Mouse (Mus musculus): ENCODE data around the gene Ak5. TPM values are rescaled to one million over a fixed set of nuclear protein-coding genes. Genes with fewer than 3 reads are reported as not detected.

The Ak5 gene
- polyA plus RNA-seq, 1 experiment = not detected

GRCm38 (mm10) chr3:152555216-152555615, 112.9 kb downstream of the Ak5 start:
- no peak for TF ChIP-seq GATA1 (IDR thresholded peaks at IDR 0.05; ENCODE audit: low read length)

DNA sequence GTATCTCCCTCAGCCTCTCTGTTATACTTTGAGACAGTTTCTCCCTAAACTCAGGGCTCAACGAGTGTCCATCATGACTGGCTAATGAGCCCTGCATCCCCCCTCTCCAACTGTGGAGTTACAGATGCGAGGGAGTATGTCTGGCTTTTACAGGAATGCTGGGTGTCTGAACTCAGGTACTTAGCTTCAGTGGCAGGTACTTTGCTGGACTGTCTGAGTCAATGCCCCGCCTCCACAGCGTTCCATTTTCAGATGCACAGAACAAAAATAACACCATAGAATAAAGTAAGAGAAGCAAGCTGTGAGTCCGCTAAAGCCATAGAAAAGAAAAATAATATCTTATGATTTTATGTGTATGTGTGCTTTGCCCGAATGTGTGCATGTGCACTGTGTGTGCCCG, 113.8 kb downstream of the Ak5 start:
- no peak for TF ChIP-seq GATA1 (IDR thresholded peaks at IDR 0.05; ENCODE audit: low read length)

GRCm38 (mm10) chr3:152552641-152553040, 115.5 kb downstream of the Ak5 start:
- TF ChIP-seq GATA1 (IDR thresholded peaks at IDR 0.05; ENCODE audit: low read length) = no peak

DNA sequence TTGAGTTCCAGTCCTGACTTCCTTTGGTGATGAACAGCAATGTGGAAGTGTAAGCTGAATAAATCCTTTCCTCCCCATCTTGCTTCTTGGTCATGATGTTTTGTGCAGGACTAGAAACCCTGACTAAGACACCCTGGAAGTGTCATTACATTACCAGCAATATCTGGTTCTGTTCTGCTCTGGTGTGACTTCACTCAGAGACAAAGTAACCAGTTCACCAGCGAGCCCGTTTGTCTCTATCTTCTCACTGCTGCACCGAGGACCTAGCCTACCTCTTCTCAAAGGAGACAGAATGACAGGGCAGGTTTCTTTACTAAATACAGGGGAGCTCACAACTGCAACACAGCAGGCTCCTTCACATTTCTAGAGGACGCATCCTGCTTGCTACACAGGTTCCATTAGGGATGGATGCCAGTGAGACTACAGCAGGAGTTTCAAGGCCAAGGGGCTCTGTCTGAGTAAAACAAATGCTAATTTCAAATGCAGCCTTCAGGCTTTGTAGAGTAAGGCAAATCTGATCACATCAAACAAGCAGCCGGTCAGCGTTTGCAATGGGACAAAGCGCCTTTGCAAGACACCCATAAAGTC, 117.5 kb downstream of the Ak5 start:
- TF ChIP-seq GATA1 (IDR thresholded peaks at IDR 0.05; ENCODE audit: low read length) = no peak

DNA sequence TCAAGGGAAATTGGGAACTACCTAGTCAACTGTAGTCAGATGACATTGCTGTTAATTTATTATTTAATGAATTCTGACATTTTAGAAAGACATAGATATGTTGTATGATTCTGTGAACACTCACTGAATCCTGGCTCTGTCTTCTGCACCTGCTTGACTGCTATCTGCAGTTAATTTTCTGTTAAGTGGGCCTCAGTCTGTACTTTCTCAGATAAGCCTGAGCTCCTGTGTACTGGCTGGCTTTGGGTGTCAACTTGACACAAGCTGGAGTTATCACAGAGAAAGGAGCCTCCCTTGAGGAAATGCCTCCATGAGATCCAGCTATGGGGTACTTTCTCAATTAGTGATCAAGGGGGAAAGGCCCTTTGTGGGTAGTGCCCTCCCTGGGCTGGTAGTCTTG, 118.1 kb downstream of the Ak5 start:
- no peak for TF ChIP-seq GATA1 (IDR thresholded peaks at IDR 0.05; ENCODE audit: low read length)

DNA sequence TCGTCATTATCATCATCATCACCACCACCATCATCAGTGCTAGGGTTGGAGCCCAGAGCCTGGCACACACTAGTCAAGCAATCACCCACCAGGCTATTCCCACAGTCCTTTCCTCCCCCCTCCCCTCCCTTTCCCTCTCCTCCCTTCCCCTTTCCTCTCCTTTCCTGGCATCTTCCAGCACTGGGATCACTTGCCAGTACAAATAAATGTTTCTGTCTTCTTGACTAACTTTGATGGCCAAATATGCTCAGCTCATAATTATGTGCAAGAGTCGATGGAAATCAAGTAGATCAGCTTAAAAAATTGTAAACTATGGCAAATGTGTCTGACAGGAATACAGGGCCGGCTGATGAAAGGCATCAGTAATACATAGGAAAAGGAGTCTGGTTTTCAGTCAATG, 123.2 kb downstream of the Ak5 start:
- no peak for TF ChIP-seq GATA1 (IDR thresholded peaks at IDR 0.05; ENCODE audit: low read length)

- no peak for TF ChIP-seq GATA1 (IDR thresholded peaks at IDR 0.05; ENCODE audit: low read length)
Observed at GRCm38 (mm10) chr3:152542298-152542697, 125.9 kb downstream of the Ak5 start.

GRCm38 (mm10) chr3:152530344-152530743, 137.8 kb downstream of the Ak5 start:
- TF ChIP-seq GATA1 (IDR thresholded peaks at IDR 0.05; ENCODE audit: low read length) = no peak

GRCm38 (mm10) chr3:152529058-152529972, 138.8 kb downstream of the Ak5 start:
- TF ChIP-seq GATA1 (IDR thresholded peaks at IDR 0.05; ENCODE audit: low read length) = no peak

GRCm38 (mm10) chr3:152526721-152527120, 141.4 kb downstream of the Ak5 start:
- no peak for TF ChIP-seq GATA1 (IDR thresholded peaks at IDR 0.05; ENCODE audit: low read length)

DNA sequence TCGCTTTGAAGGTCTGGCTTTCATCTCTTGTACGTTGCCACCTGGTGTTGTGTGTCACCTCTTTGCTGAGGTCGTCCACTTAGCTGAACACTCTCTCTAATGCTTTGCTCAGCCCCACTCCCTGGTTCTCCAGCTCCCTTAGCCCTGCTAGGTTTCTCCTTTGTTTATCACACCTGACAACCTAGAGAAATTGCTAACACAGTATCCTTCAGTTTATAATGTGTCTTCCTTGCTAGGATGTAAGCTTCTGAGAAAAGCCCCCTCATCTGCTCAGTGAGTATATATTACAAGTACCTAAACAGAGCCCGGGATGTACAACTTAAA, 144.9 kb downstream of the Ak5 start:
- no peak for TF ChIP-seq GATA1 (IDR thresholded peaks at IDR 0.05; ENCODE audit: low read length)

- no peak for TF ChIP-seq GATA1 (IDR thresholded peaks at IDR 0.05; ENCODE audit: low read length)
Observed at GRCm38 (mm10) chr3:152522634-152523314, 145.4 kb downstream of the Ak5 start.

DNA sequence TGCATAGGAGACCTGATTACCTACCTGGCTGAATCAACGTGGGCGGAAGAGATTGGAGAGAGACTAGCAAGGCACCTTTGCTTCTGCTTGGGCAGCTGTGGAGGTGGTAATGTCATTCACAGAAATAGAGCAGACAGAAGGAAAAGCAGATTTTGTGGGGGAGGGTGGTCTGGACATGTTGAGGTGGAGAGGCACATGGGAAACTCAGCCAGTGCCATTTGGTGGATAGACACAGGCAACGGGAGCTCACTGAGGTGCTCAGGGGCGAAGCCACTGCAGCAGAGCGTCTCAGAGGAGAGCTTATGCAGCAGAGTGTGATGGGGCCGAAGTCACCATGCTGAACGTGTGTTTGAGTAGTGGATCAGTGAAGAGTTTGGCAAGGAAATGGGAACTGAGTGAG, 147.1 kb downstream of the Ak5 start:
- no peak for TF ChIP-seq GATA1 (IDR thresholded peaks at IDR 0.05; ENCODE audit: low read length)

DNA sequence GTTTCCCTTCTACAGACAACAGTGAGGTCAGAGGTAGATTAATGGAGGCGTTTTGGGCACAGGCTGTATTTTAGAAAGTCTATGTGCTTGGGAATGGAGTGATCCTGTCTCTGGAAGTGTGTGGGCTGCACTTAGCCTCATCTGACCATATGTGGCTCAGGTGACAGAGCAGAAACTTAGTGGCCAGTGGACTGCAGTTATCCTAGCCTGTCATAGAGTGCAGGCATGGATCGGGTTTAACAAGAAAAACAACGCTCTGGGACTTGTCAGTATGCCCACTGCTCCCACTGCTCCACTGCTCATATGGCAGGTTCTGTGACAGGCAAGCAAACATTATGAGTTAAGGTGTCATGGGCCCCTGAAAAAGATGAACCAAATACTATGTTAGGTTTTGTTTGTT, 148.1 kb downstream of the Ak5 start:
- no peak for TF ChIP-seq GATA1 (IDR thresholded peaks at IDR 0.05; ENCODE audit: low read length)

DNA sequence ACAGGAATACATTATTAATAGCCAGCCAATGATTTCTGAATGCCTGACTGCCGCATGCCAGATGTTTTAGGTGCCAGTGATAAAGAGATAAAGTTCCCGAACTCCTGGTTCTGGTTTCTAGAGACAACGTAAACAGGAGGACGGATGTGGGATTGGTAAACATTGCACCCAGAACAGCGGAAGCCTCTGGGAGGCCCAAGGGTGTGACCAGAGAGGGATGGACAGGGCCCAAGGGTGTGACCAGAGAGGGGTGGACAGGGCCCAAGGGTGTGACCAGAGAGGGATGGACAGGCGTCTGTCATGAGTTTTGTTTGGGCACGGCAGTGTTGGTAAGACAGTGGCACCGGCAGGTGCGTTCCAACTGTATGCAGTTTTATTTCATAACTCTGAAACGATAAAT, 148.6 kb downstream of the Ak5 start:
- no peak for TF ChIP-seq GATA1 (IDR thresholded peaks at IDR 0.05; ENCODE audit: low read length)

- TF ChIP-seq GATA1 (IDR thresholded peaks at IDR 0.05; ENCODE audit: low read length) = no peak
Observed at GRCm38 (mm10) chr3:152516569-152516968, 151.6 kb downstream of the Ak5 start.

- TF ChIP-seq GATA1 (IDR thresholded peaks at IDR 0.05; ENCODE audit: low read length) = no peak
Observed at GRCm38 (mm10) chr3:152515959-152516358, 152.2 kb downstream of the Ak5 start.

All from G1E-ER4 (cell line).